Mouse (Mus musculus): ENCODE measurements around the gene Rrp1. TPM values are rescaled to one million over a fixed set of nuclear protein-coding genes. Genes with fewer than 3 reads are reported as not detected.

The Rrp1 gene
- 32.4 TPM for polyA plus RNA-seq (2015; fragmentation: Illumina TruSeq; extraction: RNeasy Lipid Tissue Mini Kit (QIAGEN cat#74804); ENCODE audit: insufficient read depth, low read depth, low replicate concordance)

DNA sequence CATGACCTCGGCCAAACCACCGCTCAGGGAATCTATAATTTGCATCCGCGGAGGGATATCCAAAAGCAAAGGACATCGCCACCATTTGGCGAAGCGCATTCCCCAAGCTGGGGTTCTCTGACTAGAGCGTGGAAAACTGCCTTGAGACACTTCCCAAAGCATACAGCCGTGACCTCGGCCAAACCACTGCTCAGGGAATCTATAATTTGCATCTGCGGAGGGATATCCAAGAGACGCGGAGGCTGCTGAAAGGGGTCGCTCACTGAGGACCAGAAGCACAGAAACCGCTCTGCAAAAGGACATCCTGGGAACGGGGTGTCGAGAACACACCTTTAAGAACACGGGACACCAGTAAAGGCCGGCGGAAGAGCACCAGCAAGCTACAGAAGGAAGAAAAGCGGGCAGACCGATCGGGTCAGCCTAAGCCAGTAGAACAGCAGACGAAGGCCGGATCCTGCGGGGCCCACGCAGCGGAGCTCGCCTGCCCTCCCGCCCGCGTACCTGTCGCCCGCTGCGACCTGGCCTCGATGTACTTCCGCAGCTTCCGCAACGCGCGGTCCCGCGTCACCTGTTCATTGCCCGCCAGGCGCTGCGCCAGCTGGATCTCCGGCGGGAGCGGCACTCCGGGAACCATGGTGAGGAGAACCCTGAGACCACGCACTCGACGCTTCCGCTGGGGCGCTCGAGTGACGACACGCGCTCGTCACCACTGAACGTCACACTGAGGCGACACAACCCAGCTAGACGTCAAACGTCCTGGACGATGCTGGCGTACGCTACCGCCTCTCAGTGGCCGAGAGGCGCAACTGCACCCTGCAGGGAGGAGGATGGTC, at the start of gene Rrp1:
Gene Rrp1 (minus strand): TSS at position 725 of the 833 bp plus-strand sequence.

DNA sequence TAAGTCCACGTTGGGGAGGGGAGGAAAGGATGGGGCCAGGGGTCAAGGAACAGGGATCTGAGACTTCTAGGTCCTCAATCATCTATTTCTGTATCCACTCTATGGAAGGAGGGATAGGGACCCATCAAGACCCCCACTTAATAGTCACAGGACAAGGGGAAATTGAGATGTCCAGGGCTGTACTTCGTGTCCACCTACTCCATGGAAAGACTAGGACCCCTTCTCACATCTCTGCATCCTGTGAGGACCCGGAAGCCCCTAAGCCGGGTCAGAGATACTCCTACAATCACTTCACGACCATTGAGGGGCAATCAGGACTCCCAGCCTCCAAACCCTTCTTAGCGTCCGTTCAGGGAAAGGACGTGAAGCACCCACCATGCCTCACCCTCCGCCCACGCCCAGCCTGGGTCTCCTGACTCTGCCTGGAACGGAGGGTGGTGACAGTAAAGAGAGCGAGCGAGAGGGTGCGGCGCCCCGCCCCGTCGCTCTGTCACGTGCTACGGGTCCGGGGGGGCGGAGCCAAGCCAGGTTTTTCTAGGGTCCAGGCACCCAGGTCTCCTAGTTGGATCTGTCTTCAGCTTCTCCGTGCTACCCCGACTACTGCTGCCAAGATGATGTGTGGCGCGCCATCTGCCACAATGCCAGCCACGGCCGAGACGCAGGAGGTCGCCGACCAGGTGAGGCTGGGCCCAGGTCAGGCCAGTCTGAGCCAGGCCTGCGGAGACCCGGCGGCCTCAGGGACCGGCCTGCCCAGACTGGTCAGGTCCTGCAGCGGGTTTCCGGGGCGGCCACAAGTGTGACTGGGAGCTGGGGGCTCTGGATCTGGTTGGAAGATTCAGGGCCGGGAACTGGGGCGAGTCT, 12.6 kb upstream of the Rrp1 start, which contains the start of gene Cstb:
Gene Cstb (plus strand): TSS at position 489 of the 861 bp plus-strand sequence.

DNA sequence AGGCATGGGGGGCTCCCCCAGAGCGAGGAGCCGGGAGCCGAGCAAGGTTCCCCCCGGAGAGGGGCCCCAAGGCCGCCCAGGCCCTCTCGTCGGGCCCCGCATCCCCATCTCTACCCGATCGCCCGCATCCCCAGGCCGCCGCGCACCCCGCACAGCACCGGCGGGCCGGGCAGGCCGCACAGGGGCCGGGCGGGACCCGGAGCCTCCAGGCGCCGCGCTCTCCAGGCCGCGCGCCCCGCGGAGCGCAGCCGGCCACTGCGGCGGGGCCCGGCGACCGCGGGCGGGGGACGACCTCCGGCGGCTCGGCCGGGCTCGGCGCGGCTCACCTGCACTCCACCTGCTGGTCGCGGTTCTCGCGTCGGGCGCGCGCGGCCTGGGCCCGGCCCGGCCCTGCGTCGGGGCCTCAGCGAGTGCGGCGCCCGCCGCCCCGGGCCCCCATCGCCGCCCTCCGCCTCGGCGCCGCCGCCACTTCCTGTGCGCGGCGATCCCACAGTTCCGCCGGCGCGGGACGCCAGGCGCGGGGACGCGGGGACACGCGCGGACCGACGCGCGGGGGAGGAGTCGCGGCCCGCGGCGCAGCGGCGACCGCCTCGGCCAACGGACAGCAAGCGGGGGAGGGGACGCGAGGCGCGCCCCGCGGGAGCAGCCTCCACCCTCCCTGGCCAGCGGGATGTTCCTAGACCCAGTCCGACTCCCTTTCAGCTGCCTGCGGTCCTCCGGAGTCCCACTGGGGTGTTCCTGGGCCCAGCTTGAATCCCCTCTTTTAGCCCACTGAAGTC, 60.8 kb downstream of the Rrp1 start, which contains the start of gene Agpat3:
Gene Agpat3 (minus strand): TSS at position 603 of the 779 bp plus-strand sequence.

Other genes with a start within 250 kb of the Rrp1 start
- gene D10Jhu81e, start 243.3 kb downstream of the Rrp1 start, polyA plus RNA-seq (2015; fragmentation: Illumina TruSeq; extraction: RNeasy Lipid Tissue Mini Kit (QIAGEN cat#74804); ENCODE audit: insufficient read depth, low read depth, low replicate concordance), result 17.8 TPM
- 2.3 TPM for gene Pwp2, start 227.9 kb downstream of the Rrp1 start, polyA plus RNA-seq (2015; fragmentation: Illumina TruSeq; extraction: RNeasy Lipid Tissue Mini Kit (QIAGEN cat#74804); ENCODE audit: insufficient read depth, low read depth, low replicate concordance)
- gene Trappc10, start 168.4 kb downstream of the Rrp1 start, polyA plus RNA-seq (2015; fragmentation: Illumina TruSeq; extraction: RNeasy Lipid Tissue Mini Kit (QIAGEN cat#74804); ENCODE audit: insufficient read depth, low read depth, low replicate concordance), result 9.0 TPM
- gene Agpat3, start 60.6 kb downstream of the Rrp1 start, polyA plus RNA-seq (2015; fragmentation: Illumina TruSeq; extraction: RNeasy Lipid Tissue Mini Kit (QIAGEN cat#74804); ENCODE audit: insufficient read depth, low read depth, low replicate concordance), result 14.0 TPM
- gene Cstb, start 12.6 kb upstream of the Rrp1 start, polyA plus RNA-seq (2015; fragmentation: Illumina TruSeq; extraction: RNeasy Lipid Tissue Mini Kit (QIAGEN cat#74804); ENCODE audit: insufficient read depth, low read depth, low replicate concordance), result 35.7 TPM
- 3.3 TPM for gene Pdxk, start 51.9 kb upstream of the Rrp1 start, polyA plus RNA-seq (2015; fragmentation: Illumina TruSeq; extraction: RNeasy Lipid Tissue Mini Kit (QIAGEN cat#74804); ENCODE audit: insufficient read depth, low read depth, low replicate concordance)
- gene Olfr1358, start 104.4 kb upstream of the Rrp1 start, polyA plus RNA-seq (2015; fragmentation: Illumina TruSeq; extraction: RNeasy Lipid Tissue Mini Kit (QIAGEN cat#74804); ENCODE audit: insufficient read depth, low read depth, low replicate concordance), result not detected
- gene Ilvbl, start 161.3 kb upstream of the Rrp1 start, polyA plus RNA-seq (2015; fragmentation: Illumina TruSeq; extraction: RNeasy Lipid Tissue Mini Kit (QIAGEN cat#74804); ENCODE audit: insufficient read depth, low read depth, low replicate concordance), result 9.8 TPM
- 6.3 TPM for gene Syde1, start 178.9 kb upstream of the Rrp1 start, polyA plus RNA-seq (2015; fragmentation: Illumina TruSeq; extraction: RNeasy Lipid Tissue Mini Kit (QIAGEN cat#74804); ENCODE audit: insufficient read depth, low read depth, low replicate concordance)
- gene Olfr1357, start 205.0 kb upstream of the Rrp1 start, polyA plus RNA-seq (2015; fragmentation: Illumina TruSeq; extraction: RNeasy Lipid Tissue Mini Kit (QIAGEN cat#74804); ENCODE audit: insufficient read depth, low read depth, low replicate concordance), result not detected

Data from pancreas, adult 10 weeks (tissue).